8 mouse cellular contexts compared by ENCODE assay signal in the genomic region with DNA sequence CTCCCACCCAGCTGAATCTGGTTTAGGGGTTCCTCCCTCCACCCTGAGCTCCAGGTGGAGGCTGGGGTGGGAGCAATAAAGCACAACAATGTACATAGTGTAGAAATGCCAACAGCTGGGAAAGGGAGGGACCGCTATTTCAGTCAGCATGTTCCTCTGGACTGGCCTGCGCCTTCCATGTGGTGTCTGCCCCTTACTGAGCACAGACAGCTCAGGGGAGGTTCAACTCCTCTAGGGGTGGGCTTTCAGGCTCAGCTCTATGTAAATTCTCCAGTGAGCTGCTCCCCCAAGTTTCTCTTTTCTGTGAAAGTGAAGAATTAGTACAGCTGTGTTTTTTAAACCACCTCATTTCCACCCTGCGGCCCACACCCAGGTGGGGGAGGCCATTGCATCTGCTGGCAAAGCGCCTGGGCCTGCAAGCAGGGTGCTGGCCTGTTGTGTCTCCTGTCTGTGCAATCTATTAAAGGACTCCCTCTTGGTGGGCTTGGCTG. TPM values are rescaled to one million over a fixed set of nuclear protein-coding genes. Genes with fewer than 3 reads are reported as not detected.
DNase-seq lines count a peak whose midpoint lies in the region; ATAC-seq and TF ChIP-seq lines count a peak whose summit lies in the region.

No protein-coding gene starts in this region.

- peak overlapping the region; percentile 91 for H3K27ac ChIP-seq in thymus, adult 2 months (ENCODE audit: control insufficient read depth, insufficient read depth, low read length)
- peak overlapping the region; percentile 96 for H3K27ac ChIP-seq in limb, embryonic 12.5 days

- 34% methylated on average over 4 of the region's 4 CpGs for WGBS in thymus, adult 2 months
- WGBS in limb, embryonic 12.5 days = 59% methylated on average over 4 of the region's 4 CpGs

- peak; percentile 62 for DNase-seq in cerebellum, adult 9-10 months
- no peak for DNase-seq in cerebellum, adult 11-12 months
- peak; percentile 52 for DNase-seq in thymus, adult 2 months
- DNase-seq in thymus, adult 18-20 months = no peak
- DNase-seq in heart, postnatal 4 days = peak; percentile 66
- peak; percentile 63 for DNase-seq in thymus, postnatal 4 days
- no peak for DNase-seq in T-cell, adult 2 months (ENCODE audit: low spot score)

- ATAC-seq in limb, embryonic 12.5 days (ENCODE audit: insufficient number of reproducible peaks, insufficient read depth, low FRiP score, low TSS enrichment, low read depth) = peak; percentile 63; the same call in 1 of the 2 replicates

- H3K9me3 ChIP-seq in limb, embryonic 12.5 days = no peaks in the 10 kb centered on the region

- H3K4me3 ChIP-seq in thymus, adult 2 months (ENCODE audit: control insufficient read depth, insufficient read depth, low read length) = no peak overlapping the region
- no peak overlapping the region for H3K4me3 ChIP-seq in limb, embryonic 12.5 days (replicated peaks)

- peak overlapping the region; percentile 34; the same call in 1 of the 2 replicates for H3K4me2 ChIP-seq in limb, embryonic 12.5 days

- no peaks in the 10 kb centered on the region for H3K27me3 ChIP-seq in thymus, adult 2 months (ENCODE audit: control insufficient read depth, insufficient read depth, low read length)
- no peaks in the 10 kb centered on the region for H3K27me3 ChIP-seq in limb, embryonic 12.5 days

- H3K4me1 ChIP-seq in thymus, adult 2 months (replicated peaks; ENCODE audit: control insufficient read depth, insufficient read depth, low read length) = peaks cover 43% of the 10 kb centered on the region
- H3K4me1 ChIP-seq in limb, embryonic 12.5 days (replicated peaks) = peaks cover 33% of the 10 kb centered on the region

- peak overlapping the region; percentile 37 for H3K9ac ChIP-seq in limb, embryonic 12.5 days (replicated peaks)

- TF ChIP-seq POLR2A in thymus, adult 2 months (IDR thresholded peaks at IDR 0.05; ENCODE audit: control insufficient read depth, extremely low read depth, insufficient read depth, low read length, poor library complexity) = 0 out of 2 replicates have a peak, but pooled peaks have one; percentile 16

- peaks cover 33% of the 10 kb centered on the region for H3K36me3 ChIP-seq in thymus, adult 2 months (ENCODE audit: control insufficient read depth, insufficient read depth, low read length)
- H3K36me3 ChIP-seq in limb, embryonic 12.5 days = peaks cover 49% of the 10 kb centered on the region

- TF ChIP-seq CTCF in thymus, adult 2 months (IDR thresholded peaks at IDR 0.05; ENCODE audit: borderline replicate concordance, control insufficient read depth, extremely low read depth, insufficient read depth, low read length, poor library complexity) = no peak

RNA-seq across cellular contexts. Expression of a gene that starts 9.6 kb away (rescaled TPM):
- polyA plus RNA-seq in thymus, adult 2 months (2012; rRNA removed) = 1,363 and 1,486 TPM in 2 replicates
- 1,000 to 10,000 TPM; 1,521 to 1,568 TPM for total RNA-seq in heart, postnatal 4 days (2021)
- 5,590 and 5,882 TPM in 2 replicates for polyA plus RNA-seq in limb, embryonic 12.5 days (2016; fragmentation: Nextera tagmentation; extraction: Ambion mirVana)

RNA-seq across cellular contexts. Expression of a gene that starts 16.8 kb away (rescaled TPM):
- polyA plus RNA-seq in thymus, adult 2 months (2012; rRNA removed) = 137 and 187 TPM in 2 replicates
- 10 to 100 TPM; 46.8 to 49.1 TPM for total RNA-seq in heart, postnatal 4 days (2021)
- polyA plus RNA-seq in limb, embryonic 12.5 days (2016; fragmentation: Nextera tagmentation; extraction: Ambion mirVana) = 10.3 and 10.4 TPM in 2 replicates

RNA-seq across cellular contexts. Expression of a gene that starts 38.6 kb away (rescaled TPM):
- polyA plus RNA-seq in thymus, adult 2 months (2012; rRNA removed) = 163 and 178 TPM in 2 replicates
- total RNA-seq in heart, postnatal 4 days (2021) = 100 to 1,000 TPM; 125 to 126 TPM
- polyA plus RNA-seq in limb, embryonic 12.5 days (2016; fragmentation: Nextera tagmentation; extraction: Ambion mirVana) = 763 and 824 TPM in 2 replicates

Comparison
In these comparisons a context has a peak if more than half of its experiments do, and no peak if none do; other contexts are left out.
1. DNase-seq: peak in cerebellum, adult 9-10 months (single experiment), thymus, adult 2 months (single experiment), heart, postnatal 4 days (single experiment) and thymus, postnatal 4 days (single experiment); none in cerebellum, adult 11-12 months (single experiment), thymus, adult 18-20 months (0 of 2) and T-cell, adult 2 months (single experiment).
2. RNA of a gene that starts 16.8 kb away (polyA plus RNA-seq): 137 to 187 TPM in thymus, adult 2 months; 10.3 to 10.4 TPM in limb, embryonic 12.5 days; every median in the first group is over 10 times any median in the second.